Mouse (Mus musculus) megakaryocyte-erythroid progenitor cell, adult 5-6 weeks (primary cell): Measurements from ENCODE around the gene Ltf. TPM values are rescaled to one million over a fixed set of nuclear protein-coding genes. Genes with fewer than 3 reads are reported as not detected.
A peak's percentile ranks its signal among the peaks of the same experiment; 100 is the strongest.

Source experiments
- ATAC-seq: replicated peaks from 2 replicates; pipeline ENCODE4 v1.8.0; 2016; ENCODE audit warnings: mild to moderate bottlenecking, inconsistent platforms; ENCODE audit not compliant: severe bottlenecking, poor library complexity, low FRiP score, low TSS enrichment
- total RNA-seq, 2 experiments: library from RNA; stranded (forward) in 1 of 2; stranded (reverse) in 1 of 2; fragments of 200-1000, 215-1000 nt in 1 of 2; fragments of >200 nt in 1 of 2; fragmentation: Nextera tagmentation in 1 of 2; gene quantifications; 2 replicates each; pipeline ENCODE4 v1.2.3; 2014 to 2017

Gene Ltf
- total RNA-seq (2014; fragmentation: Nextera tagmentation): 126 TPM in 1 of 2 replicates, not detected in the other
- 5.8 and 33.5 TPM in 2 replicates for total RNA-seq (2017)

DNA sequence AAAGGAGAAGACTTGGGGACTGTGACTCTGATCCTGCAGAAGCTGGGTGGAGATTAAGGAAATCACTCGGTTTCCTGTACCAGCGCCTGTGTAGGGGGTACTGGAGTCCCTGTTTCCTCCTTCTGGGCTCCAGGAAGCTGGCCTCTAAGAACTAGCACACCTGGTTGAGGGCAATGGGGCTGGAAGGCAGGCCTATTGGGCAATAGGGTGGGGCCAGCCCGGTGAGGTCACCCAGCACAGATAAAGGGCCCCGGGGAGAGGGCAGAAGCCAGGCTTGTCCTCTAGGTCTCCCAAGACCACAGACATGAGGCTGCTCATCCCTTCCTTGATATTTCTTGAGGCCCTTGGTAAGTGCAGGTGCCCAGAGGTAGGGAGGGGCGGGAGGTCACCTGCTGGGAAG is at the start of gene Ltf:
Ltf (plus strand) TSS at position 250 of the 400 bp plus-strand sequence.
- ATAC-seq: no peak; the same call in 1 of the 2 replicates

DNA sequence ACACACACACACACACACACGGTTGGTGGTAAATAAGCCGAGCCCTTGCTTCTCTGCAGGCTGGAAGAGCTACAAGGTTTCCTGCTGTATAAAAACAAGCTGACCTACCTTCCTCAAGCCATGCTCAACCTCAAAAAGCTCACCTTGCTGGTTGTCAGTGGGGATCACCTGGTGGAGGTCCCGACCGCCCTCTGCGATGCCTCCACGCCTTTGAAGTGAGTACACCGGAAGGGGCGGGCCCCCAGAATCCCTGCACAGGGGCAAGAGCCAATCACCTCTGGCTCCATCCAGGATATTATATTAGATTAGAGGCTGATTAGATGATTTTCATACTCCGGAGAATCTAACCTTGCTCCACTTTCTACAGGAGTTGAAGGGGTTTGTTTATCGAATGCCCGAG is 39.7 kb upstream of the Ltf start:
- no peak for ATAC-seq

DNA sequence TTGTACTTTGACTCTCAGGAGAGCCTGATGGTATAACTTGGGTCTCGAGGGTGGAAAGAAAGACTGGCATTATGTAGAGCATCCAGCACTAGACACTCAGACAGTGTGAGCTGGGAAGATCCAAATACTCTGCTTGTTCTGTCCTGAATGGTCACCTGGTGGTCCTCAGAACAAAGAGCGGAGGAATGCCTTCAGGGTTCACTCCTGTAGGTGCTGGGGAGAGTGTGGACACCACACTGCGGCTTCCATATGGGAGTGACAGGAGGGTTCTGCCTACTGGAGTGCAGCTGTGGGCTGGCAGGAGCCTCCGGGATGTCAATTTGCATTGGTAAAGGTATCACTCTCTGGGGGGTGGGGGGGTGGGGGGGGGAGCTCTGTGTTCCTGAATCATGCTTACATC is 36.7 kb upstream of the Ltf start:
- ATAC-seq: no peak

DNA sequence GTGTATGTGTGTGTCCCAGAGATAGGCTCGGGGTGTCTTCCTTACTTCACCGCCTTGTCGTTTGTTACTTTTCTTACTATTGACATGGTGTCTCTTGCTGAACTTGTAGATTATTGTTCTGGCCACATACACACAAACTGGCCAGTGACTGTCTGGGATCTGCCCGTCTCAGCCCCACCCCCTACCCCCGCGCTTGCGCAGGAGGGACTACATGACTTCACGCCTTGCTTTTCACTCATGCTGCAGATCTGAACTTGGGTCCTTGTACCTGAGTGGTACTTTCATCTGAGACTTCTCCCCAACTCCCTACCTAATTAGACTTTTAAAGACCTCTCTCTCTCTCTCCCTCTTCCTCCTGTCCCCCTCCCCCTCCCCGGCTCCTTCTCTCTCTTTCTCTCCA is 35.0 kb upstream of the Ltf start:
- ATAC-seq: no peak

DNA sequence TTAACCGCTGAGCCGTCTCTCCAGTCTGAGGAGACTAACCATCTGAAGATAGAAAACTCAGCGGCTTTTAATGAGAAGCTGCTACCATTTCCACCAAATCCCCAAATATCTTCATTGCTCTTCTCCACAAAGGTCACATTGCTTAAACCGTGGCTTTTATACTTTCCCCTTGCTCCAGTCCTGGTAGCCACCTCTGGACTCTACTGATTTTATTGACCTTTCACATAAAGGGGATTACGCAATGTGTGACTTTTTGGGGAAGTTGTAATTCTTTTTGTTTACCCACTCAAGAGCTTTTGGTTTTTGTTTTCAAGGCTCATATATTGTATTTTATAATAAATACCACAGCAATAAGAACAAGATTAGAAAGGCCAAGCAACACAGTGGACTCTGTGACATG is 33.5 kb upstream of the Ltf start:
- no peak for ATAC-seq

DNA sequence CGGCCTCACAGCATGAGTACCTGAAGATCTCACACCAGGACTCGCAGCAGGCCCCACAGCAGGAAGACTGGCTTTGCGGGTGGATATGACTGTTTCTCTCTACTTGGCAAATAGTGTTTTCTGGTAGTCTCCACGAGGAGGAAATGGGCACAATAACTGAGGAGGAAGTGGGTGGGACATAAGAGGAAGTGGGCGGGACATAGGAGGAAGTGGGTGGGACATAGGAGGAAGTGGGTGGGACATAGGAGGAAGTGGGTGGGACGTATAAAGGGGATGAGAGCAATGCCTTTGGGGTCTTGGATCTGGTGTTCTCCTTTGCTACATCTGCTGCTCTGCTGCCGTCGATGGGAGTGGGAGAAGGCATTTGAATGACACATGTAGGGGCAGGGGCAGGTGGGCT is 33.1 kb upstream of the Ltf start:
- no peak for ATAC-seq

DNA sequence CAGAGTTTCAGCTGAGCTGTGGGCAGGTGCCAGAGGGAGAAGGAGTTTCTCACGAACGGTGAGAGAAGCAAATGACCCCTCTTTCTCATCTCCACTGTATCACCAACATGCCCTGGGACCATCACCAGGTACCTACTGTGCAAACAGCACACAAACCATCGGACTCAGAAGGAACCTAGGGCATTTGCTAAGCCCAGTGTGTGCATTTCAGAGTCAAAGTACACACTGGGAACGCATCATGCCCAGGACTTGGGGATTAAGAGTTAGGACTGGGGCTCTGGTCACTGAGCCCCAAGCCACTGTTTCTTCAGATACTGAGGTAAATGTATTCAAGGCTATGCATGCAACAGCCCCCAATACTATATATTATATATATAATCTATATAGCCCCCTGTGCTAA is 31.7 kb upstream of the Ltf start:
- ATAC-seq: no peak

DNA sequence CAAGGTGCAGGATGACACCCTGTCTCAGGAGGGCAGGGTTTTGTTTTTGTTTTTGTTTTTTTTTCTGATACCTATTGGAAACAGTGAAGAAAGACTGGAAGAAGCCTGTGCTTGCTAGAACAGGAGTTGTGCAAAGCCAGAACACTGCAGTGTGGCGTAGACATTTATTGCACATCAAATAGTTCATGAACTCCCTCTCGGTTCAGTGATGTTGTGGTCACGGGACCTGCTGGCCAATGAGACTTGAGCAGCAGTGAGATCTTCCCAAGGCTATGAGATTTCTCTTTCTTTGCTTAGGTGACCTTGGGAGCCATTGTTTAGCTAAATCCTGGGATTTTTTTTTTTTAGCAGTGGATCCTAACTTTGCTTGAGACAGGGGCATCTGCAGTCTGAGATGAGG is 31.0 kb upstream of the Ltf start:
- no peak for ATAC-seq

DNA sequence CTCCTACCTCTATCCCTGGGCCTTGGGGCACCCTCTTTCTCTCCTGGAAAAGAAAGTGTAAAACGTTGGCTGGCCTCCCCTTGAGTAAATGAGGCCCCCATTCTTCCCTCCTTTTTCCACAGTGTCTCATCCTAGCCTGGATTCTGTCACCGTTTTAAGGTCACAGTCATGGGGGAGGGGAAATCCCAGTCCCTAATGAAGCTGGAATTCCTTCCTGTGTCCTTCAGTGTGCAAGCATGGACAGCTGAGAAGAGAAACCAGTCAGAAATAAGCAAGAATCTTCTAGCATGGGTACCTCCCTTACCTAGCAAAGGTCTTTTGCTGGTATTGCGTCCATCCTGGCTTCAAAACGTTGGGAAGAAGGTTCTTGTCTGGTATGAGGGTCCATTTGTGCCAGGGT is 29.9 kb upstream of the Ltf start:
- ATAC-seq: no peak

DNA sequence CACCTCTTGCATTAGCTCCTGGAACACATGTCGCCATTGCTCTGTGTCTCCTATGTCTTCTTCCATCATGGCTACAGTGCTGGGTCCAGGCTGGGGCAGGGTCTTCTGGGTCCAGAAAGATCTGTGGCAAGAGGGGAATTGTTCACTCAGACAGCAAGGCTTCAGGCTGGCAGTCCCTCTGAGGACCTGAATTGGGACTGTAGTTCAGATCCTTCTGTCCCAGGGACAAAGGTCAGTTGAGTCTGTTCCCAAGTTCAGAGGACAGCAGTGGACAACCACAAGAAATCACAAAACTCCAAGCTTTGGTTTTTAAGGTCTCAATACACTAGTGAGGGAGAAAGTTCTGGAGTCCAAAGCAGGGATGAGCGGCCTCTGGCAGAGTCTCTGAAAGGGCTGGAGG is 29.5 kb upstream of the Ltf start:
- ATAC-seq: no peak

DNA sequence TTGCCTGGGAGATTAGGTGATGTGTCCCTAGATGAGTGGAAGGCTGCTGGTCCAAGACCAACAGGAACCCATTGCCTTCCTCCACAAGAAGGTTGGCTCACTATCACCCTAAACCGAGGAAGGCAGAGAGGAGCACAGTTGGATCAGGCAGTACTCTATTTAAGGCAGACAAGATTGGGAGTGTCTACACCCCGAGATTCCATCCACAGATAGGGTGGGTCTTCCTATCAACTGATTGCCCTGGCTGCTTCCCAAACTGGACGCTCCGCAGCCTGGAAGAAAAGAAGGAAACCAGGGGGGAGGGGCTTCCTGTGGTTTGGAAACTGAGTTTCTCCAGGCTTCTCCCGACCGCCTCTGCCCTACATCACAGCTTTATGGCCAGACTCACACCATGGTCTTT is 28.9 kb upstream of the Ltf start, which contains the start of gene Rtp3:
Rtp3 (minus strand) TSS at position 380 of the 400 bp plus-strand sequence.
- no peak for ATAC-seq

DNA sequence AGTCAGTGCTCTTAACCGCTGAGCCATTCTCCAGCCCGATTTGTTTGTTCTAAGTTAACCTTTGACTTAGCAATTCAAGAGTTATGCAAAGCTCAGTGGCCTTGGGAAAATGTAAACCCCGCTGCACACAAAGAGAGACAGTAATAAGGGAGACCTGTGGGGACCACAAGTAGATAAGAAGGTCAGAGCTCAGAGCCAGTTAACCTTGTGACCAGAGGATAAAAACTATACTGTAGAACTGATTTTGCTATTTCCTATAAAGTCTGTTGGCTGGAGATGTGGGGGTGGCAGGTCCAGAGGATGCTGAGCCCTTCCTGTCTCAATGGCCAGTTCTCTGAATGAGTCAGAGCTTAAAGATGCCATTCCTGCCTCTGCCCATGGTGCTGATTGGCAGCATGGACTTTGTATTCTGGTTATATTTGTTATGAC is 25.8 kb upstream of the Ltf start:
- ATAC-seq: no peak

DNA sequence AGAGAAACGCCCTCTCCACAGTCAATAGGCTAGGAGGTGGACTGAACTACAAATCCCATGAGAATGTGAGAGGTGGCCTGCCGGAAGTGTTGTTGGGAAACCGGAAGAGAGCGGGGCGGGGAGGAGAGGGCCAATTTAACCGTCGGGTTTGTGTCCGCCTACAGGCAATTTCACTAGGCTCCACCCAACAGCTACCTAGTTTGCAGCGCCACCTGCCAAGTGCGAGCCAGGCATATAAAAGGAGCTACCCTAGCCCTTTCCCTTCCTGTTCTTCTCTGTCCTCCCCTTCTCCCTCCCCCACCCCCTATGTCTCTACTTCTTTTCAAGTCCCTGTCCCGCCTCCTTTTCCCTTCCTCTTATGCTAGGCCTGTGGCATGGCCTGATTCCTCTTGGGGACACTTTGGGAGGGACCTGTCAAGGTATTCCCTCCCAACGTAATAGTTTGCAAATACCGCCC is 24.3 kb upstream of the Ltf start:
- peak; percentile 86 for ATAC-seq

DNA sequence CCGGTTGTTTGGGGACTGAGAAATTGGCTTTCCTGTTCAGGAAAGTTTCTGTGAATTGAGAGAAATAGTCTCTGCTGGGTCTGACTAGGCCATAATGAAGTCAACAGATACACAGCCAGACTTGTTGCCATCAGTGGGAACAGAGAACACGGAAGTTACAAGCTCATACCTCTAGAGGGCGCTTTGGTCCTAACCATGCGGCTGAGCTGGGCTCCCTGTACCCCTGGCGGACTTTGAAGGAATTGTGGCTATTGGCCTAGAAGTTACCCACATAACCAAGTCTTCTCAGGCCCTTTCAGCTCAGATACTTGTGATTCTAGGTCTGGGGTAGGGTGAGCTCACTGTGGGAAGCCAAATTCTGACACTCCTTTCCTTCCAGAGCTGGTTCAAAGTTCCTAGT is 21.8 kb upstream of the Ltf start:
- ATAC-seq: peak; percentile 88

DNA sequence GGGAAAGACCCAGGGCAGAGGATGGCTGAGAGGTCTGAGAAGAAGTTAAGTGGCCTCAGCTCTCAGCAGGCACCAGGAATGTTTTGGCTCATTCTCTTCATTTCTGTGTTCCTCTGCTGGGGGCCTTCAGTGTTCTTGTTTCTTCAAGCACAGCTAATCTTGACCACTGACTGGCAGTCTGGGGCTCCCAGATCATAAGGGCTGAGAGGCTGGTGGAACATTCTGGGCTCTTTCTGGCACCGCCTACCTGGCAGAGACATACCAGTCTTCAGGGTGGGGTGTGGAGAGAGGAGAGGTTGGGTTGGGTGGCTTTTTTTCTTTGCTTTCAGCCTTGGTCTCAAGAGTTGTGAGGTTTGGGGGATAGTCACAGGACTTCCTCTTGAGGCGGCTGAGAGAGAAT is 20.0 kb upstream of the Ltf start:
- no peak for ATAC-seq

DNA sequence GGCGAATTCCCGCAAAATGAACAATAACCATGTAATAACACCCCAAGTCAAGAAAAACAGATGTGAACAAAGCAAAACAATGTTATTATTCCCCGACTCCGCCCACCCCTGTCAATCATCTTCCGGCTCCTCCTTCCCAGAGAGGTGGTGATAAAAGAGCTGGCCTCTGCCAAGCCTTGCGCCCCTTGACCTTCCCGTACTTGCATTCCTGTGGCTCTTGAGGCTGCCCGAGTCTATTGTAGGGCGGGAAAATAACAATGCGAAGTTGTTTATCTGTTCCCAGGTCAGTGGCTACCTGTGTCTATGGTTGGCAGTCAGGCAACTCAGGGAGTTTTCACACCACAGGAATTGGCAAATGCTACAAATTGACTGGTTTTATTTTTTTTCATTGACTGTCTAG is 19.2 kb upstream of the Ltf start:
- ATAC-seq: no peak

DNA sequence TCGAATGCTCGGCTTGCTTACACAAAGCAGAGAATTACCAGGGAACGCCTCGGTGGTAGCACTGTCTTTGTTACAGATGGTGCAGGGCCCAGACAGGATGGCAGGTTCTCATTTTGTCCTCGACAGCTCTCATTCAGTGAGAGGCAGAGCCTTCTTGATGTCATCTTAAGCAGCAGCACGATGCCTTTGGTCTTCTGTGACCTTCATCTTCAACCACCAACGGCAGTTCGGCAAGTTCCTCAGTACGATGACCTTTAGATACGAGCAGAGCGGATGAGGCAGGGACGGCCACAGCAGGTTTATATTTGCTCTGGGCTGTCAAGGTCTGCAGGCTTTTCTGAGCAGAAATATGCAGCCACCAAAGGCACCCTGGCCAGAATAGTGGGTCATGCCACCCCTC is 17.4 kb upstream of the Ltf start:
- no peak for ATAC-seq

DNA sequence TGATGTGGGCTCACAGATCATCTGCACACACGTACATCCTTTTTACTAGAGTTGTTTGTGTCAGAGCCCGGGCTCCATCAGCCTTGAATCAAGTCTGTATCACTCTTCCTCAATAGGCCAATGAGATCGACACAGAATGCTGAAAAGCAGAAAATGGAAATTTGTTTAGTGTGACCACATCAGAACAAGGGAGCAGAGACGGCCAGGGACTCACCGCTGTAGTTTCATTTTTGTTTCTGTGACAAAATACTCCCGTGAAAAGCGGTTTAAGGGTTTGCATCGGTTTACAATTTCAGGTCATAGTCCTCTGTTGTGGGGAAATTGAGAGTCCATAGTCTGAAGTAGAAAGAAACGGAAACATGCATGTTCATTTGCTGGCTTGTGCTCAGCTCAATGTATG is 15.8 kb upstream of the Ltf start:
- ATAC-seq: no peak

DNA sequence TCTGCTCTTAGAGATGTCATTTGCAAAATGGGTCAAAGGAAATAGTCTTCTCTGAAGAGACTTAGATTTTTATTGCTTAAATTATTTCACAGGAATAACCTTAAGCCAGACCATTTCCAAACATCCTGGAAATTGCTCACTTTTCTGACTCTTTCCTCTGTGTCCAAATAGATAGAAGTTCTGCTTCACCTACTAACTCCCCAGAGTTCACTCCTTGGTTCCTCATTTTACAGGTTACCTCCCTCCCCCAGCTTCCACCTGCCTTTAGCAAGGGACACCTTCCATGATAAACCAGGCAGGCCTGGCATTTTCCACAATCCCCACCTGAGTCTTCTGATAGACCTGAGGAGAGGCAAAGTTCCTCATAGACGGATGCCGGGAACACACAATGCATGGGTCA is 12.5 kb upstream of the Ltf start:
- no peak for ATAC-seq

DNA sequence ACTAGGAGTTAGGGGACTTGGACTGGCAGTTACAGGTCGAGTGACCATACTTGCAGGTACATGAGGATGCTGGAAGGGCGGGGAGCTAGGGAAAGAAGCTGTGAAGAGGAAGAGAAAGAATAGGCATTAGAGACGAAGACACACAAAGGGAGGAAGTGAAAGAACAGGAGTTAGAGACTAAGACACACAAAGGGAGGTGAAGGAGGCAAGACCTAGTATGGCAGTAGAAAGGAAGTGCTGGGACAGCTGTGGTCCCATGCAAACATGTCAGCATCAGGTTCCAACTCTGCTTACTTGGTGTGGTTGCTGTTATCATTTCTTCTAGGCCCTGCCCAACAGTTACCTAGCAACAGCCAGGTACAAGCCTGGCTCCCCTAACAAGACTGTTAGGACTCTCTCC is 9.3 kb upstream of the Ltf start:
- ATAC-seq: no peak

DNA sequence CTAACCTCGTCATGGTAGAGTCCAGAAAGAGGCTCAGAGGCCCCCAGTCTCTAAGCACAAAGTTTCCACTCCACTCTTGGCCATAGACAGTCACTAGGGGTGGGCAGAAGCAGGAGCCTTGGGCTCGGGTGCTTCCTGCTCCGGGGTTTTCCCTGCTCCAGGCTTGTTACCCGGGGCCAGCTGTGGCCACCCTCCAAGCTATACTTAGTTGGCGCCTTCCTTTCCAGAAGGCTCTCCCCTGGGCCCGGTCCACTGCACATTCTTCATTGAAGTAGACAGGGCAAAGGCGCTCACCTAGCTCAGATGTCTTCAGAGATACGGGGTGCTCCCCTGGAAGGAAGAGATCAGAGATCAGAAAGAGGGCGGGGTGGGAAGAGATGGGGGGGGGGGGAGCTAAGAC is 7.5 kb upstream of the Ltf start:
- ATAC-seq: no peak

DNA sequence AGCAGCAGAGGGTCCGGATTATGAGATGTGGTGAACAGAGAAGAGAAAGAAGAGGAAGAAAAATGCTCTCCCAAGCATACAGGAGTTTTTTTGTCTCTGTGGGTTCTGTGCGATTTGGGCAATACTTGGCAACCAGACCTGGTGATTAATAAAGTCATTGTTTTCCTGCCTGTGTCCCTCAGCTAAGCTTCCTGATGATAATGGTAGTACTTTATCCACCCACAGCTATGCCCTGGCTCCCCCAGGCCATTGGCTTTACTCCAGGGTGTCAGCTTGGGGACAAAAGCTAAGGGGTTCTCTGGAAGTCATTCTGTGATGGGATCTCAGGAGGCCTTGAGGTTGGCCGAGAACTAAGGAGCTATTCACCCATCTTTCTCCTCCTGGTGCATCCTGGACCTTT is 7.0 kb upstream of the Ltf start:
- ATAC-seq: no peak
